Mouse (Mus musculus) neural tube, embryonic 12.5 days (tissue): ENCODE results near the gene Sgo2a. TPM values are rescaled to one million over a fixed set of nuclear protein-coding genes. Genes with fewer than 3 reads are reported as not detected.
"Not testable (repeated sequence)": the region's sequence is repeated elsewhere in the genome, so short reads cannot be mapped to it uniquely, and the experiment has no call there.

Source experiments
- ATAC-seq: fragments of 200-750 bp; cut with Nextera tagmentation; 2 replicates; pipeline ENCODE4 v1.8.0; 2017; ENCODE audit warnings: low read depth, mild to moderate bottlenecking, moderate TSS enrichment, moderate library complexity; ENCODE audit not compliant: low FRiP score
- H3K27ac ChIP-seq: fragments of 300-500 bp; sonication (generic); 2 replicates; pipeline ENCODE4 v1.5.1; 2016
- H3K27me3 ChIP-seq: fragments of 300-500 bp; sonication (generic); replicated peaks from 2 replicates; pipeline ENCODE4 v1.6.1; 2016; ENCODE audit warnings: mild to moderate bottlenecking
- H3K36me3 ChIP-seq: fragments of 300-500 bp; sonication (generic); 2 replicates; pipeline ENCODE4 v1.6.1; 2016; ENCODE audit warnings: mild to moderate bottlenecking
- H3K4me1 ChIP-seq: fragments of 300-500 bp; sonication (generic); 2 replicates; pipeline ENCODE4 v1.6.1; 2016
- H3K4me2 ChIP-seq: fragments of 300-500 bp; sonication (generic); replicated peaks from 2 replicates; pipeline ENCODE4 v1.6.1; 2016; ENCODE audit warnings: mild to moderate bottlenecking
- H3K4me3 ChIP-seq: fragments of 300-500 bp; sonication (generic); 2 replicates; pipeline ENCODE4 v1.5.1; 2016
- H3K9ac ChIP-seq: fragments of 300-500 bp; sonication (generic); 2 replicates; pipeline ENCODE4 v1.6.1; 2016; ENCODE audit warnings: mild to moderate bottlenecking
- H3K9me3 ChIP-seq: fragments of 300-500 bp; sonication (generic); 2 replicates; pipeline ENCODE4 v1.6.1; 2016; ENCODE audit warnings: mild to moderate bottlenecking
- WGBS: fragments of 180-500 bp; shearing (Covaris S2); methylation state at CpG from one replicate; pipeline ENCODE4 v1.1.7; 2016; 5-methylcytosine and 5-hydroxymethylcytosine counted together
- polyA plus RNA-seq: library from polyadenylated mRNA; unstranded; fragments of >200 nt; fragmentation: Nextera tagmentation; extraction: Ambion mirVana; gene quantifications from 2 replicates; pipeline ENCODE4 v1.2.1, GENCODE M21; 2016

The Sgo2a gene
- polyA plus RNA-seq, 1 experiment from 2014 or later = 14.3 TPM

DNA sequence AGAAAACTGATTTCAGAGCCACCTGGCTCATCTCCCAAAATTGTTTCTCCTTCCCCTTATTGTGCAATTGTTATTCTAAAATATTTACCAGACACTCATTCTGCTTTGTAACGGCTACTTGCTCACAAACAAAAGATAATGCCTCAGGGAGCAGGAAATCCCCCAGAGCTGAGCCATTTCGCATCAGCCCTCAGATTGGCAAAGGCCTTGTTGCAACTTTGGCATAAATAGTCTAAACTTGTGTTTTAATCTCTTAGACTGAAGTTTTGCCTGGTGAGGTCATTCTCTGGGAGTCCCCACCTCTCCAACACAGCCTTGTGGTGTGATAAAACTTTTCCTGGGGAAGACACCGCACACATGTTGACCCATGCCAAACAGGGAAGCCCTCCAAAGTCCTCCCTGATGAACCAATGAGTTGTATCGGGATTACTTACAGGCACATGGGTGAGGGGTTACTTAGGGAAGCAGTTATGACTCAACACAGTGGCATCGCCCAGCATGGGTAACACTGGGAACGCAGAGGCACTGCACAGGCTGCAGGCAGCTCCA is 6.6 kb upstream of the Sgo2a start:
- H3K4me3 ChIP-seq = no peak overlapping the region
- no peak for ATAC-seq
- no peaks in the 10 kb centered on the region for H3K4me1 ChIP-seq
- WGBS = 78% methylated on average over 6 of the region's 6 CpGs
- H3K4me2 ChIP-seq = no peak overlapping the region
- no peak overlapping the region for H3K27ac ChIP-seq
- no peak overlapping the region for H3K9ac ChIP-seq
- no peaks in the 10 kb centered on the region for H3K9me3 ChIP-seq
- no peaks in the 10 kb centered on the region for H3K36me3 ChIP-seq
- no peaks in the 10 kb centered on the region for H3K27me3 ChIP-seq

DNA sequence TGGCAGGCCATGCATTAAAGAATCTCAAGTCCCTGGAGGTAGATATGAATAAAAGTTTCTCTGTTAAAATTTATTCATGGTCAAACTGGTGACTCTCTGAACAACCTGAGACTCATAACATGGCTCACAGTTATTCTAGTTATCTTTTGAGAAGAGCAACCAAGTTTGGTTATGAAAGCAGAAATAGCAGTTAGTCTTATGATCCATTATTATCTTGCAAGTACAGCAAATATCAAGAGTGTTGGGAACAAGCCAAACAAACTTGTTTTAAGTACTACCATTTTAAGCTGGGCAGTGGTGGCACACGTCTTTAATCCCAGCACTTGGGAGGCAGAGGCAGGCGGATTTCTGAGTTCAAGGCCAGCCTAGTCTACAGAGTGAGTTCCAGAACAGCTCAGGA is 4.5 kb upstream of the Sgo2a start:
- 68% methylated on average over 2 of the region's 2 CpGs for WGBS
- Histone ChIP-seq H3K4me1 (peaks cover 1% of the 10 kb centered on the region), H3K27ac (no peak overlapping the region)

DNA sequence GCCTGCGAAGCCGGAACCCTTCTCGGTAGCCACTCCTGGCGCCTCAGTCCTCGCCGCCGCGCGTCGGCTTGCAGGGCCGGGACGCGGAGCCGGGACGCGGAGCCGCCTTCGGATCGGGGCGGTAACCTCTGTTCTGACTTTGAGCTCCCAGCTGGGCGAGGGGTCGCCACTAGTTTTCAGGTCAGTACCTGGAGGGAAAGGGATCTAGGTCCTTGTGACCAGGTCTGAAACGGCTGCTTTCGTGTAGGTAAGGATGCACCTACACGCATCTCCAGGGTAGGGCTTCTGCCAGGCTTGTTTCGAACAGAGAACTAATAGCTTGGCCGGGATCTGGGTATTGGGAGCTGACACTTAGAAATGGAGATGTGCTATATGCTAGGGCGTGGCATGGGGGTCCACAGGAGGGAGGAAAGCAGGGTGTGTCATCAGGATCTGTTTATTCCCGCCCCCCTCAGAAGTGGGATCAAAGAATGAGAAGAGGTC is 403 bp downstream of the Sgo2a start:
- Histone ChIP-seq H3K4me2 (peak overlapping the region; percentile 84), H3K9ac (peak overlapping the region; percentile 61), H3K36me3 (no peaks in the 10 kb centered on the region), H3K4me3 (peak overlapping the region; percentile 81), H3K27ac (no peak overlapping the region), H3K4me1 (peaks cover 15% of the 10 kb centered on the region), H3K27me3 (no peaks in the 10 kb centered on the region), H3K9me3 (no peaks in the 10 kb centered on the region)
- peak; percentile 57; the same call in 1 of the 2 replicates for ATAC-seq
- under 1% methylated on average over 29 of the region's 29 CpGs for WGBS

More for the DNA sequence above, 4.5 kb upstream of the Sgo2a start:
- Histone ChIP-seq H3K36me3 (no peaks in the 10 kb centered on the region), H3K27me3 (no peaks in the 10 kb centered on the region), H3K9ac (no peak overlapping the region), H3K4me2 (no peak overlapping the region), H3K4me3 (no peak overlapping the region), H3K9me3 (no peaks in the 10 kb centered on the region)
- no peak for ATAC-seq

DNA sequence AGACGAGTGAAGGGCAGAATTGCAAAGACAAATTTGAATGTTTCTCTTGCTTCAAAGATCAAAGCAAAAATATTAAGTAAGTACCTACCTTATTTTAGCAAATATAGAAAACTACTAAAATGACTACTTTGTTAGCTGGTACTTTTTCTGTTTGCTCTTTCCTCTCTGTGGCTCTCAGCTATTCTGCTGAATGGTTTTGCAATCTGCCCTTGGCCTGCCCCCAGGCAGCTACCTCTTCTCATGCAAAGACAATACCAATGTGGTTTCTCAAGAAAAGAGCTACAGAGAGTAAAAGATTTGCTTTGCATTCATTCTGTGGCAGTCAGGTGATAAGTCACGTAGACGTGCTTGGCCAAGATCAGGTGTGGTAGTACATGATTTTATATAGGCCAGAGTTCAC is 2.4 kb downstream of the Sgo2a start:
- H3K36me3 ChIP-seq = no peaks in the 10 kb centered on the region
- no peak overlapping the region for H3K9ac ChIP-seq
- ATAC-seq = no peak
- no peak overlapping the region for H3K4me2 ChIP-seq
- H3K27ac ChIP-seq = no peak overlapping the region
- H3K4me1 ChIP-seq = peaks cover 15% of the 10 kb centered on the region
- no peaks in the 10 kb centered on the region for H3K27me3 ChIP-seq
- H3K4me3 ChIP-seq = no peak overlapping the region
- H3K9me3 ChIP-seq = no peaks in the 10 kb centered on the region
- WGBS = 83% methylated on average over 3 of the region's 3 CpGs

DNA sequence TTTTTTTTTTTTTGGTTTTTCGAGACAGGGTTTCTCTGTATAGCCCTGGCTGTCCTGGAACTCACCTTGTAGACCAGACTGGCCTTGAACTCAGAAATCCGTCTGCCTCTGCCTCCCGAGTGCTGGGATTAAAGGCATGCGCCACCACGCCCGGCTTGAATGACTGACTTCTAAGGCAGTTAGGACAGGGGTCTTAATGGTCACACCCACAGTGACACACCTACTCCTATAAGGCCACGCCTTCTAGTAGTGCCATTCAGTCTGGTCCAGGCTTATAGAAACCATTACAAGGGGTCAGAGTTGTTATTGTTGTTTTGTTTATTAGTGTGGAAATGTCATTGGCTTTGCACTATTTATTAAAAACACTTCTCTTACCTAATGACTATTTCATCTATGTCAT is 10.6 kb downstream of the Sgo2a start:
- H3K27ac ChIP-seq, H3K4me1 ChIP-seq, H3K27me3 ChIP-seq, H3K4me2 ChIP-seq, ATAC-seq, H3K9me3 ChIP-seq, H3K4me3 ChIP-seq, H3K9ac ChIP-seq: not testable (repeated sequence)
- WGBS = 95% methylated on average over 7 of the region's 7 CpGs
- peaks cover 14% of the 10 kb centered on the region for H3K36me3 ChIP-seq

DNA sequence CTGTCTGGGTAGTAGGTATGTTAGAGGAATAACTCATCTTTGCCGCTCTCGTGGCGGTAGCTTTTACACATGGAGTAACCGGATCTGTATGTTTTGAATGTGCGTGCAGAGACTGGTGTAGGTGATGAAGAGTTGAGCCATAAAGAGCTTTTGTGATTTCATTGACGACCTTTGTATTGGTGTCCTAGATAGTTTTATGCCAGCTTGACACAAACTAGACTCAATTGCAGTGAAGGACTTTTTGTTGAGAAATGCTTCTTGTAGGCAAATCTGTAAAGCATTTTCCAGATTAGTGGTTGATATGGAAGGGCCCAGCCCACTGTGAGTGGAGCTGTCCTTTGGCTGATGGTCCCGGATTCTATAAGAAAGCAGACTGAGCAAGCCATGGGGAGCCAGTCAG is 23.1 kb downstream of the Sgo2a start, which contains the start of gene Kctd18:
Gene Kctd18 (minus strand): TSS at position 101 of the 400 bp plus-strand sequence.
- H3K9me3 ChIP-seq = no peaks in the 10 kb centered on the region
- no peaks in the 10 kb centered on the region for H3K4me1 ChIP-seq
- H3K4me2 ChIP-seq = no peak within 1 kb of the TSS
- H3K27ac ChIP-seq = no peak within 1 kb of the TSS
- no peak within 1 kb of the TSS for H3K9ac ChIP-seq
- WGBS = 98% methylated on average over 7 of the region's 7 CpGs
- H3K36me3 ChIP-seq = peaks cover 50% of the 10 kb centered on the region
- H3K4me3 ChIP-seq = no peak within 1 kb of the TSS
- ATAC-seq = no peak
- H3K27me3 ChIP-seq = no peaks in the 10 kb centered on the region

DNA sequence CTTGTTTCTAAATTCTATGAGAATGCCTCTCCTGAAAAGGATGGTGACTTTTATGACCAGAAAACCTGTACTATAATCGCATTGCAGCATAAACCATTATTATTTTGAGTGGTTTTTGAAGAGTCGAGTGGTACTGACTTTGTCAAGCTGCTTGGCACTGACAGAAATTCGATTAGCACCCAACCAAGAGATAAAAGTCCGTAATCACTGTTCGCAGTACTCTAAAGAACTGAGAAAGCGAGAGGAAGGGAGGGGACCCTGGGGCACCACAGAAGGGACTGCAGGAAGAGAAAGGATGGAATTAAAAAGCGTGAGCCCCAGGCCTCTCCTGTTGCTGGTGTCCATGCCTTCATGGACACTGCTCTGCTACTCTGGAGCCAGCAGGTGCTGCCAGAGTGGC is 31.9 kb downstream of the Sgo2a start:
- no peak overlapping the region for H3K27ac ChIP-seq
- no peak overlapping the region for H3K4me3 ChIP-seq
- no peaks in the 10 kb centered on the region for H3K9me3 ChIP-seq
- H3K27me3 ChIP-seq = no peaks in the 10 kb centered on the region
- H3K4me2 ChIP-seq = no peak overlapping the region
- peaks cover 10% of the 10 kb centered on the region; the same call in 1 of the 2 replicates for H3K4me1 ChIP-seq
- WGBS = 89% methylated on average over 7 of the region's 7 CpGs
- H3K36me3 ChIP-seq = peaks cover 5% of the 10 kb centered on the region; the same call in 1 of the 2 replicates
- no peak overlapping the region for H3K9ac ChIP-seq
- ATAC-seq = no peak

DNA sequence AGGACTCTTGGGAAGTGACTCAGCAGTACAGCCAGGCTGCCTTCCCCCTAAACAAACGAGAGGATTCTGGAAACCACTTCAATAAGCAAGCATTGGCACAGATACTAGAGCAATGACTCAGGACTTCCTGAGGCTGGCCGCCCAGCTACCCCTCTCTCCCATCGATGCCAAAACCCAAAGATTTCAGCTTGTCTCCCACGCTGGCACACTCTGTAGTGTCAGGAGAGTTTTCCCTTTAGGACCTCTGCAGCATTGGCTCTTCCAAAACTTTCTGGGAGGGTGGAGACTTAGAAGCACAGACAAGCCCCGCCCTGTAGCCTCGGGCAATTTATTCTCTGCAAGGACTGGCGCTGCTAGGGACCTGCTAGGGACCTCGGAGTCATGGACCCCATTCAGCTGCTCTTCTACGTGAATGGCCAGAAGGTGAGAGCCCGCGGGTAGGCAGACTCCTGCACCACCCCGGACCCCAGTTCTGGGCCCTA is 33.9 kb downstream of the Sgo2a start, which contains the start of gene Aox1:
Gene Aox1 (plus strand): TSS at position 296 of the 482 bp plus-strand sequence.
- peak within 1 kb of the TSS; percentile 44 for H3K4me2 ChIP-seq
- ATAC-seq = peak; percentile 51
- no peak within 1 kb of the TSS for H3K9ac ChIP-seq
- H3K27me3 ChIP-seq = no peaks in the 10 kb centered on the region
- H3K4me3 ChIP-seq = no peak within 1 kb of the TSS
- peaks cover 10% of the 10 kb centered on the region; the same call in 1 of the 2 replicates for H3K4me1 ChIP-seq
- H3K36me3 ChIP-seq = no peaks in the 10 kb centered on the region
- no peak within 1 kb of the TSS for H3K27ac ChIP-seq
- 14% methylated on average over 12 of the region's 12 CpGs for WGBS
- no peaks in the 10 kb centered on the region for H3K9me3 ChIP-seq

DNA sequence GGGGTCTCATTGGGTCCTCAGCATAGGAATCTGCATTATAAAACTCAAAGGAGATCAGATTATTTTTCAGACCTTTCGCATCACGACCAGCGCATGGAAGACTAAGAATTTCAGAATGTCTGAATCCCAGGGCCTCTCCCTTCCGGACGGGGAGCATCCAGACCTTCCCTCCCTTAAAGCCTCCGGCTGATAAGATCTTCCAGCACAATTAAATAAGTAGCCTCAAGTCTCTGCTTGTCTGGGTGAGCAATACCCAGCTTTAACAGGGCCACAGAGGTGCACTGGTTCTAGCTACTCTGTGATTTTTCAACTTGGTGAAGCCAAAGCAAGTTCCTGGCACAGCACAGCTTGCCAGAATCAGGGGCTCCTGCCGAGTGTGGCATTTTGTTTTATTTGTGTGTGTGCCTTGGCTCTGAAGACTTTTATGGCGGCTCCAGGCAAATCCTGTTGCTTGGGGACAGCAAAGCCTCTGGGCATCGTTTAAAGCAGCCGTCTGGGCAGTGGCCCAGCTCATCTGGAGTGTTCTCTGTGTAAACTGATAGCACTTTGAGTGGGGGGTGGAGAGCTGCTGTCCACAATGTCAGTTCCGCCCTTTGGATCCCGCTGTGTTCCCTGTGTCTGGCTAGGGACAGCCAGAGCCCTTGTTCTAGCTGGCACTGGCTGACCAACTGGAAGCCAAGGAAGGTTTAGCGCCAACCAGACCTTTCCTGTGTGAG is 34.5 kb downstream of the Sgo2a start:
- Histone ChIP-seq H3K9me3 (no peaks in the 10 kb centered on the region), H3K4me1 (peaks cover 10% of the 10 kb centered on the region; the same call in 1 of the 2 replicates), H3K27ac (no peak overlapping the region), H3K4me2 (peak overlapping the region; percentile 44), H3K27me3 (no peaks in the 10 kb centered on the region), H3K4me3 (no peak overlapping the region), H3K9ac (no peak overlapping the region), H3K36me3 (no peaks in the 10 kb centered on the region)
- ATAC-seq = peak; percentile 43
- 26% methylated on average over 13 of the region's 13 CpGs for WGBS

DNA sequence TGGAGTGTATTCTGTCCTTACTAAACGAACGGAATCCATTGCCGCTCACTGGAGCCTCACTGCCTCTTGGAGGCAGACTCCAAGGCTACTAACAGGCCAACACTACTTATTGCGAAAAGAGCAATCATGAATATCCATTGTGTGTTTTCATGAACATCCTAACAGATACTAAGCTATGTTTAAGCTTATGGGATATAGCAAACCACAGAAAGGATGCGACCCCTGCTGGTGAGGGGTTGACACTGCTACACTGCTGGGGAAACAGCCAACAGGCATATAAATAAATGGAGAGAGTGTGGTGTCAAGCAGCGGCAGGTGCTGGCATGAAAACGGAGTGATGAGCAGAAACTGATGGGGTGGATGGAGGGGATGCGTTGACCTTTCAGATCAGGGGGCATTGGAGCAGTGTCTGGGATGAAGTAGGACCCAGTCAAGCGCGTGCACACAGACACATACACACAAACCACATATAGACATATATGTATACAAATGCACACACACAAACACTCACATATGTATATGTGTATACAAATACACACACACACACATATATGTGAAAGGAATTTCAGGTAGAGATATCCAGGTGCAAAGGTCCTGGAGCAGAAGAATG is 35.5 kb downstream of the Sgo2a start:
- ATAC-seq = peak; percentile 69
- WGBS = 65% methylated on average over 10 of the region's 10 CpGs
- Histone ChIP-seq H3K4me2 (no peak overlapping the region), H3K9ac (no peak overlapping the region), H3K27me3 (no peaks in the 10 kb centered on the region), H3K4me1 (peaks cover 10% of the 10 kb centered on the region; the same call in 1 of the 2 replicates), H3K36me3 (no peaks in the 10 kb centered on the region), H3K27ac (no peak overlapping the region), H3K9me3 (no peaks in the 10 kb centered on the region), H3K4me3 (no peak overlapping the region)

DNA sequence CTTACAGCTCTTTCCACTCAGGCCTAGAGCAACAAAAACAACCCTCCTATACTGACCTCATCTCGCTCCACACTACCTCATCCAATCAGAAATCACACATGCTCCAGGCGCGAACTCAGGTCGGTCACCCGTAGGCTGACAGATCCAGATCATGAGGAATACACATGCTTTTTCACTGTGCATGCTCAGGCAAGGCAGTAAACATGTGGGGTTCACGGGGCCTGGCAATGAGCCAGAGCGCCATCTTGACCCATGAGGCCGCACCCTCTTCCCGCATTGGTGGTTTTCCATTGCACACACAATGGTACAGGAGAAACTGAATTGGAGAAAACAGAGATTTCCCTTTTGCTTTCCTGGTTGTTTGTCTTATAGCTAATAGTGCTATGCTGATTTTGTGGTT is 41.5 kb downstream of the Sgo2a start:
- H3K9me3 ChIP-seq, H3K36me3 ChIP-seq, H3K4me3 ChIP-seq, H3K27ac ChIP-seq, H3K27me3 ChIP-seq, H3K9ac ChIP-seq, H3K4me1 ChIP-seq, ATAC-seq, H3K4me2 ChIP-seq: not testable (repeated sequence)
- 96% methylated on average over 9 of the region's 9 CpGs for WGBS

DNA sequence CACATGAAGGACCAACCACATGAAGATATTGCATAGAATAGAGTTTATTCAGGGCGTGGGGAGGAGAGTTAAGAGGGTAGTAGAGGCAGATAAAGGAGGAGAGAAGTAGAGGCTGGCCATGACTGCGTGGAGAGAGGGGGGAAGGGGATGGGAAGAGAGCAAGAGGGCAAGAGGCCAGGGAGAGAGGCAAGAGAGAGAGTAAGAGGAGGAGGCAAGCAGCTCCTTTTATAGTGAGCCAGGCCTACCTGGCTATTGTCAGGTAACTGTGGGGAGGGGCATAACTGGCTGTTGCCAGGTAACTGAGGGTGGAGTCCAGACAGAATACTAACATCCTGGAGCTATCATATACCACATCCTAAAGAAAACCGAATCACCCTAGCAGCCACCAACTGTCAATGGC is 49.3 kb downstream of the Sgo2a start:
- Histone ChIP-seq H3K27me3 (no peaks in the 10 kb centered on the region), H3K4me2 (no peak overlapping the region), H3K9me3 (no peaks in the 10 kb centered on the region), H3K4me1 (no peaks in the 10 kb centered on the region; the same call in 1 of the 2 replicates), H3K9ac (no peak overlapping the region), H3K36me3 (no peaks in the 10 kb centered on the region), H3K27ac (no peak overlapping the region), H3K4me3 (no peak overlapping the region)
- WGBS = 74% methylated on average over 3 of the region's 3 CpGs
- no peak for ATAC-seq
